Mouse (Mus musculus): ENCODE results near the gene Eprs. TPM values are rescaled to one million over a fixed set of nuclear protein-coding genes. Genes with fewer than 3 reads are reported as not detected.

The Eprs gene
- polyA plus RNA-seq, 1 experiment = 31.6 TPM

DNA sequence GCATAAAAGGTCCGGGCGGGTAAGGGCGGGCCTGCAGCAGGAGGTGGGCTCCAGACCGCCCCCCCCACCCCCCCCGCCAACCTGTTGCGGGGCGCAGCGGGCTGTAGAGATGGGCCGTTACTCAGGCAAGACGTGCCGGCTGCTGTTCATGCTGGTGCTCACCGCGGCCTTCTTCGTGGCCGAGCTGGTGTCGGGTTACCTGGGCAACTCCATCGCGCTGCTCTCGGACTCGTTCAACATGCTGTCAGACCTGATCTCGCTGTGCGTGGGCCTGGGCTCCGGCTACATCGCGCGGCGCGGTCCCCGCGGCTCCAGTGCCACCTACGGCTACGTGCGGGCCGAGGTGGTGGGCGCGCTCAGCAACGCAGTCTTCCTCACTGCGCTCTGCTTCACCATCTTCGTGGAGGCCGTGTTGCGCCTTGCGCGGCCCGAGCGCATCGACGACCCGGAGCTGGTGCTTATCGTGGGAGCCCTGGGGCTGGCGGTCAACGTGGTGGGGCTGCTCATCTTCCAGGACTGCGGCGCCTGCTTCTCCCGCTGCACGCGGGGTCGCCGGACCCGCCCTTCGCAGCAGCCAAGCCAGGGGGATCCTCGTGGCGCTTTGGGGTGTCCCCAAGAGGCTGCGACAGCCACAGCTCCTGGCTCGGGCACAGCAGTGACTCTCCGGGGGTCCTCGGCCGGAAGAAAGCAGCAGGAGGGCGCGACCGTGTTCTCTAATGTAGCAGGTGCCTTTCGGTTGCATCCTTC lies 92.3 kb downstream of the Eprs start:
- H3K4me1 ChIP-seq (ENCODE audit: control insufficient read depth, insufficient read depth, low read length) = no peaks in the 10 kb centered on the region
- no peak overlapping the region for H3K27ac ChIP-seq (ENCODE audit: insufficient read depth, low read depth, low read length)
- TF ChIP-seq POLR2A (IDR thresholded peaks at IDR 0.05; ENCODE audit: borderline replicate concordance, low read depth, low read length) (no peak), CTCF (IDR thresholded peaks at IDR 0.05; ENCODE audit: low read depth, low read length) (no peak)
- no peak overlapping the region for H3K4me3 ChIP-seq (ENCODE audit: insufficient read depth, low read length)

DNA sequence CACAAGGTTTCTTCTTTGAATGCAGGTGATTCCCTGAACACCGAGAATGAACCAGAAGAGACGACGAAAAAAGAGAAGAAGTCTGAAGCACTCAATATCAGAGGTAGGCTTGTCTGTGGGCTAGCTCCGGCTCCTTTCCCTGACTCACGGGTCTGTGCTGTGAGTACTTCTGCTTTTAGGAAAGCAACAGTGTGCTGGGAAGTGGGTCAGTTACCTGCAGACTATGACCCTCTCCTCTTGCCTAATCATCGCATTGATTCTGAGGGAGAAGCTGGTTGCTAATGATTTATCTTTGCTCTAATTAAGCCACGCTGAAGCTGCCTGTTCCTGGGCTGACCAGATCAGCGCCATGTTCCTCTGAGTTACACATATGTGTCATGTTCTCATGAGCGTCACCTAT lies 93.5 kb downstream of the Eprs start:
- Histone ChIP-seq H3K4me1 (ENCODE audit: control insufficient read depth, insufficient read depth, low read length) (no peaks in the 10 kb centered on the region), H3K4me3 (ENCODE audit: insufficient read depth, low read length) (no peak overlapping the region), H3K27ac (ENCODE audit: insufficient read depth, low read depth, low read length) (no peak overlapping the region)
- TF ChIP-seq CTCF (IDR thresholded peaks at IDR 0.05; ENCODE audit: low read depth, low read length) = no peak
- TF ChIP-seq POLR2A (IDR thresholded peaks at IDR 0.05; ENCODE audit: borderline replicate concordance, low read depth, low read length) = no peak

GRCm38 (mm10) chr1:185460096-185460495 lies 97.3 kb downstream of the Eprs start:
- TF ChIP-seq CTCF (IDR thresholded peaks at IDR 0.05; ENCODE audit: low read depth, low read length) (no peak), POLR2A (IDR thresholded peaks at IDR 0.05; ENCODE audit: borderline replicate concordance, low read depth, low read length) (no peak)
- Histone ChIP-seq H3K4me3 (ENCODE audit: insufficient read depth, low read length) (no peak overlapping the region), H3K4me1 (ENCODE audit: control insufficient read depth, insufficient read depth, low read length) (no peaks in the 10 kb centered on the region), H3K27ac (ENCODE audit: insufficient read depth, low read depth, low read length) (no peak overlapping the region)

- no peak overlapping the region for H3K27ac ChIP-seq (ENCODE audit: insufficient read depth, low read depth, low read length)
- no peak overlapping the region for H3K4me3 ChIP-seq (ENCODE audit: insufficient read depth, low read length)
- no peak for TF ChIP-seq POLR2A (IDR thresholded peaks at IDR 0.05; ENCODE audit: borderline replicate concordance, low read depth, low read length)
- no peak for TF ChIP-seq CTCF (IDR thresholded peaks at IDR 0.05; ENCODE audit: low read depth, low read length)
- no peaks in the 10 kb centered on the region for H3K4me1 ChIP-seq (ENCODE audit: control insufficient read depth, insufficient read depth, low read length)
Measured at GRCm38 (mm10) chr1:185462889-185463288, 100.0 kb downstream of the Eprs start.

DNA sequence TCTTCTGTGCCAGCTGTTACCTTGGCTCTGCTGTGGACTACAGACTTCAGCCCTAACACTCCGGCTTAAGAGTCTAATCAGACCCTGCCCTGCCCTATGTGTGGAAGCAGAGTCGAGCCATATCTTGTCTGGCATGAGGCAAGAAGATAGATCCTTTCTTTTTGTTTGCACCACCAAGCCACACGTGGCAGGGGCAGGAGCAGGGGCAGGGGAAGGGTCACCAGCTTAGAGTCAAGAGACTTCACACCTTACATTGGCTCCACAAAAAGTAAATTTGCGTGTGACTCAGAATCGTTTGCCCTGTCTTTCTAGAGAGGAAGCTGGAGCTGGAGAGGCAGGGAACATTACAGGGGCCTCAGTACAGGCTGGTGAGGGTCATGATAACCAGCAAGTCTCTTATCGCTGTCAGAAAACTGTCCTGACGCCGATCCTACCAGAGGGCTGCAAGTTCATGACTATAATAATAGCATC lies 106.7 kb downstream of the Eprs start:
- H3K4me1 ChIP-seq (ENCODE audit: control insufficient read depth, insufficient read depth, low read length) = no peaks in the 10 kb centered on the region

DNA sequence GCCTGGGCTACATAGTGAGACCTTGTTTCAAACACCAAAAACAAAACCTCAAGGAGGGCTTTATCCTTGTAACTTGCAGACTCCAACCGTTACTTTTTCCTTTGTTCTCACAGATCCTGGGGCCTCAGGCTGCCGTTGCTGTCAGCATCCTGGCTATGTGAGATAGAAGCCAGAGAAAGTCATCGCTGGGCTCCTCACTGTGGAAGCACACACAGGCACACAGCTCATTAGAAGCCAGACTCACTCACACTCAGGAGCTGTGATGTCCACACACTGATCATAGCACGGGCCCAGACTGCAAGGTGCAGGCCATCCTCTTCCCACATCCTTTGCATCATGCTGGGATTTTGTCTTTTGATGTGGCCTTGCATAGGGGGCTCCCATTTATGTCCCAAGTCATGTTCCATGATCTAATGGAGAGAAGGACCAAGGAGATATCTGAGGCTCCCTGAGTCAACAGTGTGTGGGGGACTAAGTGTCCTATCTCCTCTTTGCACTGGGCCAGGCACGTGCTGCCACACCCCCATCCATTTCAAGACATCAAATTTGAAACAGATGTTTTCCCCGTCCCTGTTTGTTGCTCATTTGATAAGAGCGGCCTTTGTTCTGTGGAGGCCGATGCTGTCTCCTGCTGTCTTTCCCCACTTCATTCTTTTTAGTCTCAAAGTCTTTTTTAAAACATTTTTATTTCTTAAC lies 109.3 kb downstream of the Eprs start:
- Histone ChIP-seq H3K4me1 (ENCODE audit: control insufficient read depth, insufficient read depth, low read length) (no peaks in the 10 kb centered on the region), H3K27ac (ENCODE audit: insufficient read depth, low read depth, low read length) (no peak overlapping the region), H3K4me3 (ENCODE audit: insufficient read depth, low read length) (no peak overlapping the region)
- TF ChIP-seq CTCF (IDR thresholded peaks at IDR 0.05; ENCODE audit: low read depth, low read length) (no peak), POLR2A (IDR thresholded peaks at IDR 0.05; ENCODE audit: borderline replicate concordance, low read depth, low read length) (no peak)

More for the DNA sequence above, 106.7 kb downstream of the Eprs start:
- H3K4me3 ChIP-seq (ENCODE audit: insufficient read depth, low read length) = no peak overlapping the region
- TF ChIP-seq POLR2A (IDR thresholded peaks at IDR 0.05; ENCODE audit: borderline replicate concordance, low read depth, low read length) (no peak), CTCF (IDR thresholded peaks at IDR 0.05; ENCODE audit: low read depth, low read length) (no peak)
- H3K27ac ChIP-seq (ENCODE audit: insufficient read depth, low read depth, low read length) = no peak overlapping the region

DNA sequence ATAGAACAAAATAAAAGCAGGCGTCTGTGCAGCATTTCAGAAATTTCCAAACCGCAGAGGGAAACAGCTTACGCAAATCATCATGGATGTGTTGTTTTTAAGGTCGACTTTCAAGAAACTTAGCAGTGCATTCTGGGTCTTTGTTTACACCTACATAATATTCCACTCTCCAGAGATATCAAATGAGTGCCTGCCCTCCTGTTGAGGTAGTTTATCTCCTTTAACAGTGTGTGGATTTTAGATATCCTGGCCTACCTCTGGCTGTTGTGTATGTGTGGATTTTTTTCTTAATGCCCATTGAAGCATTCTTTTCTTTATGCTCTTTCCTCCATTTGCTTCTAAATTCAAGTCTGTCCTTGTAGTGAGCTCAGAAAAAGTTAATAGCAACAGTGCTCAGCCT lies 109.9 kb downstream of the Eprs start:
- H3K4me3 ChIP-seq (ENCODE audit: insufficient read depth, low read length) = no peak overlapping the region
- H3K4me1 ChIP-seq (ENCODE audit: control insufficient read depth, insufficient read depth, low read length) = no peaks in the 10 kb centered on the region
- no peak overlapping the region for H3K27ac ChIP-seq (ENCODE audit: insufficient read depth, low read depth, low read length)
- TF ChIP-seq POLR2A (IDR thresholded peaks at IDR 0.05; ENCODE audit: borderline replicate concordance, low read depth, low read length) (no peak), CTCF (IDR thresholded peaks at IDR 0.05; ENCODE audit: low read depth, low read length) (no peak)

DNA sequence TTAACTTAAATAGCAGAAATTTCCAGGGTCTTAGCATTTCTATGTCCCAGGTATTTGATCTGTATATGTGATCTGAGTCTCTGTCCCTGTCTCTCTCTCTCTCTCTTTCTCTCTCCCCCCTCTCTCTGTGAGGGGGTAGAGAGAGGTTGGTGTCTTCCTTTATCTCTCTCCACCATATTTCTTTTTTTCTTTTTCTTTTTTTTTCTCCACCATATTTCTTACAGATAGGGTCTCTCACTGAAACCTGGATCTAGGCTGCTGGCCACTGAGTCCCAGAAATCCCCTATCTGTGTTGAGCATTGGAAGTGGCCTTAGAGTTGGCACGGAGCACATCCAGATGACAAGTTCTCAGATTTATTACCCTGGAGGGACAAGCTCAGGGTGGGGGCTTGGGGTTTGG lies 110.6 kb downstream of the Eprs start:
- TF ChIP-seq POLR2A (IDR thresholded peaks at IDR 0.05; ENCODE audit: borderline replicate concordance, low read depth, low read length) = no peak
- no peak for TF ChIP-seq CTCF (IDR thresholded peaks at IDR 0.05; ENCODE audit: low read depth, low read length)
- H3K4me3 ChIP-seq (ENCODE audit: insufficient read depth, low read length) = no peak overlapping the region
- no peaks in the 10 kb centered on the region for H3K4me1 ChIP-seq (ENCODE audit: control insufficient read depth, insufficient read depth, low read length)
- H3K27ac ChIP-seq (ENCODE audit: insufficient read depth, low read depth, low read length) = no peak overlapping the region

Other genes starting within 250 kb of the Eprs start
- 50.9 and 56.4 TPM in 2 replicates for gene Rab3gap2, start 158.9 kb upstream of the Eprs start, polyA plus RNA-seq (2012; ENCODE audit: insufficient read depth, insufficient read length, missing spikeins)
- gene Iars2, start 33.6 kb upstream of the Eprs start, polyA plus RNA-seq (2012; ENCODE audit: insufficient read depth, insufficient read length, missing spikeins) = 16.2 and 17.1 TPM in 2 replicates
- gene Bpnt1, start 30.9 kb upstream of the Eprs start, polyA plus RNA-seq (2012; ENCODE audit: insufficient read depth, insufficient read length, missing spikeins) = 16.8 and 21.7 TPM in 2 replicates
- gene Slc30a10, start 91.8 kb downstream of the Eprs start, polyA plus RNA-seq (2012; ENCODE audit: insufficient read depth, insufficient read length, missing spikeins) = not detected in 2 replicates